In the genomic region with DNA sequence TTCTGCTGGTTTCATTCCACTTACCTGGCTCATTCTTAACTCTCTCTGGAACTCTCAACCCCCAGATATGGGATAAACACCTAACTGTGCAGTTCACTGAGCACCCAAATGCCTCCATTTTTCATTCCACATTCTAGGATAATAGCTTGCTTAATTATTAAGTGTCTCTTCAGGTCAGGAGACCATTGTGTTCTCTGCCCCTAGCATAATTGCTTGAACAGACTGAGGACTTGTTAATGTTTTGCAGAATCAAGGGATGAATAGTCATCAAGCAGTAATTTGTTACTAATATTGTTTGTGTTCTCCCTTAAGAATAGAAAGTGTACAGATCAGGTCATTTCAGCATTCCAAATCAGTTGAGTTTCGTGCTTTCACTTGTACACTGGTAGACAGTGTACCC, we compare ENCODE assay signal across 15 mouse cellular contexts.
DNase-seq lines count a peak whose midpoint lies in the region.
"Had no signal": no experiment of that assay in that cellular context is flagged by ENCODE, and none has a peak within 500 bp of the region (broad histone marks: within the 10 kb centered on the region; RNA-seq: fewer than 3 reads in every experiment).

No protein-coding gene starts in this region.

- peak; percentile 9 for DNase-seq in kidney, adult 18-20 months
- DNase-seq in kidney, postnatal 25 days, result no peak
- DNase-seq in kidney, adult 9 months, result peak; percentile 82
- no peak for DNase-seq in kidney, postnatal 4 days
- DNase-seq in kidney, postnatal 14 days, result peak; percentile 28
- DNase-seq in lung, postnatal 4 days, result no peak
- DNase-seq: adrenal gland, adult 2 months; adrenal gland, postnatal 14 days; cerebellum, adult 11 months; cerebellum, adult 2 months; cerebellum, adult 9-11 months; cerebellum, postnatal 25 days; gastrocnemius, postnatal 36 days; heart, postnatal 10 days; heart, postnatal 36 days had no signal

Comparison
In these comparisons a context has a peak if more than half of its experiments do, and no peak if none do; other contexts are left out.
1. DNase-seq: peak in kidney, adult 18-20 months (single experiment), kidney, adult 9 months (single experiment) and kidney, postnatal 14 days (single experiment); none in kidney, postnatal 25 days (0 of 2), kidney, postnatal 4 days (0 of 2) and lung, postnatal 4 days (0 of 2).